Mouse (Mus musculus) embryonic facial prominence, embryonic 10.5 days (tissue): ENCODE data around the gene Olfr355. TPM values are rescaled to one million over a fixed set of nuclear protein-coding genes. Genes with fewer than 3 reads are reported as not detected.

Source experiments
- DNase-seq: peaks from one replicate; pipeline ENCODE4 v3.0.0-alpha.2; 2017; ENCODE audit warnings: low spot score
- H3K27ac ChIP-seq: fragments of 300-500 bp; sonication (generic); replicated peaks from 2 replicates; pipeline ENCODE4 v1.5.1; 2016; ENCODE audit warnings: mild to moderate bottlenecking
- H3K27me3 ChIP-seq: fragments of 300-500 bp; sonication (generic); replicated peaks from 2 replicates; pipeline ENCODE4 v1.6.1; 2016; ENCODE audit warnings: low read depth, mild to moderate bottlenecking; ENCODE audit not compliant: poor library complexity, severe bottlenecking
- H3K36me3 ChIP-seq: fragments of 300-500 bp; sonication (generic); replicated peaks from 2 replicates; pipeline ENCODE4 v1.6.1; 2016; ENCODE audit warnings: mild to moderate bottlenecking, moderate library complexity
- H3K4me1 ChIP-seq: fragments of 300-500 bp; sonication (generic); 2 replicates; pipeline ENCODE4 v1.6.1; 2016
- H3K4me3 ChIP-seq: fragments of 300-500 bp; sonication (generic); 2 replicates; pipeline ENCODE4 v1.5.1; 2016; ENCODE audit warnings: mild to moderate bottlenecking, moderate library complexity
- H3K9me3 ChIP-seq: fragments of 300-500 bp; sonication (generic); 2 replicates; pipeline ENCODE4 v1.6.1; 2016; ENCODE audit warnings: mild to moderate bottlenecking
- WGBS: fragments of 180-500 bp; shearing (Covaris S2); methylation state at CpG from one replicate; pipeline ENCODE4 v1.1.7; 2016; 5-methylcytosine and 5-hydroxymethylcytosine counted together
- polyA plus RNA-seq: library from polyadenylated mRNA; unstranded; fragments of >200 nt; fragmentation: Nextera tagmentation; extraction: Ambion mirVana; gene quantifications from 2 replicates; pipeline ENCODE4 v1.2.1, GENCODE M21; 2016

Olfr355 gene
- not detected in 2 replicates for polyA plus RNA-seq

DNA sequence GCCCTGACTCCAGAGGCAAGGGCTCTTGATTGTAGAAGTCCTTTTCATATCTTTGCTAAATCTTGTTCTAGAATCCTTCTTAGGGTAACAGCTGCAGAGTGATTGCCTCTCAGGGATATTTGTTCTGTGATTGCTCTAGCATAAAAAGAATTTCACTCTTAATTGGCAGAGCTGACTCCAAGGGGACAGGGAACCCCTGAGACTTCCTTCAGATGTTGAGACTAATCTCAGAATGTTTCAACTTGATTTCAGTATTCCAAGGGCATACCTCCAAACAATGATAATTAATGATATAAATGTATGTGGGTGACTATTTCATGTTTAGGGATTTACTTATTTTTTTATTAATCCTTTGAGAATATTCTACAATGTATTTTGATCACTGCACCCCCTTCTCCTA lies at the start of gene Olfr355:
TSS of gene Olfr355 (minus strand) at position 101 of the 400 bp plus-strand sequence.
- no peaks in the 10 kb centered on the region for H3K4me1 ChIP-seq
- H3K36me3 ChIP-seq = no peaks in the 10 kb centered on the region
- H3K27ac ChIP-seq = no peak within 1 kb of the TSS
- DNase-seq = no peak
- peaks cover 19% of the 10 kb centered on the region for H3K9me3 ChIP-seq
- H3K27me3 ChIP-seq = no peaks in the 10 kb centered on the region
- H3K4me3 ChIP-seq = no peak within 1 kb of the TSS

DNA sequence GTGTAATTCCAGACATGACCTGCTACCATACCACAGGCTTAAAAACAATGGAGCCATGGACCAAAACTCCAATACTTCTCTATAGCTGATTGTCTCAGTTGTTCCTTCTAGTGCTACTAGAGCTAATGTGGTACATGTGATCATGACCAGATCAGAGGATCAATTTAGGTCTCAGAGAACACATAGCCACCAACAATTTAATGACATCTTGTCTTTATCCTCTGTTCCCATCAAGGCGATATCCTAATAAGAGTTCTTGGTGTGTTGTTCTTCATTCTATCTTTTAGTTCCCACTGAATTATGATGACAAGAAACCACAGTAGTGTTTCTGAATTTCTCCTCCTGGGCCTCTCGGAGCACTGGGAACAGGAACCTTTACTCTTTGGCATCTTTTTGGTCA lies 8.1 kb upstream of the Olfr355 start, which contains the start of gene Olfr356:
TSS of gene Olfr356 (plus strand) at position 301 of the 400 bp plus-strand sequence.
- peaks cover 20% of the 10 kb centered on the region; the same call in 1 of the 2 replicates for H3K9me3 ChIP-seq
- 82% methylated on average over 2 of the region's 2 CpGs for WGBS
- H3K4me3 ChIP-seq = no peak within 1 kb of the TSS
- no peak for DNase-seq
- H3K36me3 ChIP-seq = no peaks in the 10 kb centered on the region
- H3K4me1 ChIP-seq = no peaks in the 10 kb centered on the region
- H3K27ac ChIP-seq = no peak within 1 kb of the TSS
- H3K27me3 ChIP-seq = no peaks in the 10 kb centered on the region

DNA sequence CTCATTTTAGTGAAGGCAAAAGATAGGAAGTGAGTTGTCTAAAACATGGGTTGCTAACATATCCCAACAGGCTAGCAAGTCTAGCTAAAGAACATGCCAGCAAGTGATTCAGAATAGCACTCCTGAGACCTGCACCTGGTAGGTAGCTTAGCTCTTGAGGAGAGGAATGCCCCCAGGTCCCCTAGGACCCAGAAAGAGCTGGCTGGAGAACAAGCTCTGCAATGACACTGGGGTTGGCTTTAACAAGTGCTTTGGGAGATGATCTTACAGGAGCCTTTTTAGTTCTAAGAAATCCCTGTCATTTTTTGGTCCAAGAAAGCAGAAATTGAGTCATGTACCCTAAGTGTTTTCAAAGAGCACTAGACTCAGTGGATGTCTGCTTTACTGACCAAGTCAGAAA lies 23.3 kb downstream of the Olfr355 start, which contains the start of gene Olfr354:
TSS of gene Olfr354 (plus strand) at position 301 of the 400 bp plus-strand sequence.
- DNase-seq = no peak
- no peak within 1 kb of the TSS for H3K27ac ChIP-seq
- peaks cover 30% of the 10 kb centered on the region for H3K9me3 ChIP-seq
- no peak within 1 kb of the TSS for H3K4me3 ChIP-seq
- no peaks in the 10 kb centered on the region for H3K27me3 ChIP-seq
- H3K36me3 ChIP-seq = no peaks in the 10 kb centered on the region
- H3K4me1 ChIP-seq = no peaks in the 10 kb centered on the region

DNA sequence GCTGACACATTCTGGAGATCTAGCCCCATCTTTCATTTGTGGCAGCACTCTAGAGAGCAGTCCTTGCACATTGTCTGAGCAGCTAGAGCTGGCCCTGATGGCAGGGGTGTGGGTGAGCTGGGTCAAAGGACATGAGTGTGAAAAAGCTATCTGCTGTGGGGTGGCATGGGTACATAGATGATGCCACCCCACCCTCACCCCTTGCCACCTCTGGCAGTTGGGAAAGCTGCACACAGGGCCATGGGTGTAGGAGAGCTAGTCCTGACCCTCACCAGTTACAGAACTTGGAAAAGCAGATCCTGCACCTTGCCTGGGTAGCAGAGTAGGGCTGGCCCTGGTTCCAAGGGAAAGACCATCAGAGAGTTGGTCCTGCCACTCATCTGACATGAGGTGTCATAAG lies 31.6 kb downstream of the Olfr355 start:
- H3K27me3 ChIP-seq = no peaks in the 10 kb centered on the region
- no peaks in the 10 kb centered on the region for H3K4me1 ChIP-seq
- peaks cover 42% of the 10 kb centered on the region for H3K9me3 ChIP-seq
- no peak overlapping the region for H3K27ac ChIP-seq
- H3K36me3 ChIP-seq = no peaks in the 10 kb centered on the region
- H3K4me3 ChIP-seq = no peak overlapping the region
- no peak for DNase-seq

DNA sequence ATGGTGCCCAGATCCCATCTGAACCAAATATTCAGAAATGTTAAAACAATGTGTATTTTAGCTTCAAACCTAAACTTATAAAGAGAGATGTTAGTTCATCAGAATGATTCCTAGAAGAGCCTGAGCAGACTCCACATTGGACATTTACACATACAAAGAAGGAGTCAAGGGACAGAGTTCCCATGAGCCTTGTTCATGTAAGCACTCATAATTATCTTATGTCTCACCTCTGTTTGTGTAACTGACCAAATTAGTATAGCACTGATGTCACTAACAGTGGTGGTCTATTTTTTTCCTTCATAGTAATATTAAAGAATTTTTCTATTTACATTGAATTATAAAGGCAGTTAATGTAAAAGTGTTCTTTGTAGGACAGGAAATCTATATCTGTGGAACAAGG lies 35.9 kb downstream of the Olfr355 start, which contains the start of gene Olfr353:
TSS of gene Olfr353 (minus strand) at position 101 of the 400 bp plus-strand sequence.
- Histone ChIP-seq H3K27me3 (no peaks in the 10 kb centered on the region), H3K36me3 (no peaks in the 10 kb centered on the region), H3K9me3 (peaks cover 29% of the 10 kb centered on the region), H3K4me3 (no peak within 1 kb of the TSS), H3K4me1 (no peaks in the 10 kb centered on the region), H3K27ac (no peak within 1 kb of the TSS)
- no peak for DNase-seq

Other genes starting within 250 kb of the Olfr355 start
- not detected in 2 replicates for gene Olfr346, start 243.1 kb downstream of the Olfr355 start, polyA plus RNA-seq
- not detected in 2 replicates for gene Olfr347, start 197.0 kb downstream of the Olfr355 start, polyA plus RNA-seq
- gene Olfr348, start 144.6 kb downstream of the Olfr355 start, polyA plus RNA-seq = not detected in 2 replicates
- gene Olfr50, start 138.4 kb downstream of the Olfr355 start, polyA plus RNA-seq = not detected in 2 replicates
- gene Olfr3, start 111.9 kb downstream of the Olfr355 start, polyA plus RNA-seq = not detected in 2 replicates
- not detected in 2 replicates for gene Olfr350, start 82.6 kb downstream of the Olfr355 start, polyA plus RNA-seq
- gene Olfr351, start 66.2 kb downstream of the Olfr355 start, polyA plus RNA-seq = not detected in 2 replicates
- gene Olfr352, start 60.4 kb downstream of the Olfr355 start, polyA plus RNA-seq = not detected in 2 replicates
- not detected in 2 replicates for gene Olfr353, start 36.0 kb downstream of the Olfr355 start, polyA plus RNA-seq
- gene Olfr354, start 23.2 kb downstream of the Olfr355 start, polyA plus RNA-seq = not detected in 2 replicates
- not detected in 2 replicates for gene Olfr356, start 8.2 kb upstream of the Olfr355 start, polyA plus RNA-seq
- gene Olfr357, start 64.9 kb upstream of the Olfr355 start, polyA plus RNA-seq = not detected in 2 replicates
- not detected in 2 replicates for gene Olfr358, start 80.4 kb upstream of the Olfr355 start, polyA plus RNA-seq
- not detected in 2 replicates for gene Olfr360, start 136.8 kb upstream of the Olfr355 start, polyA plus RNA-seq
- not detected in 2 replicates for gene Olfr361, start 160.4 kb upstream of the Olfr355 start, polyA plus RNA-seq
- gene Olfr362, start 189.0 kb upstream of the Olfr355 start, polyA plus RNA-seq = not detected in 2 replicates
- not detected in 2 replicates for gene Olfr364-ps1, start 210.4 kb upstream of the Olfr355 start, polyA plus RNA-seq